Mouse (Mus musculus) MEL (cell line): ENCODE results near the gene Zfp366.

ENCODE experiments used
- CTCF ChIP-seq, 3 experiments: IDR thresholded peaks in 2 of 3; conservative IDR thresholded peaks in 1 of 3; 2 replicates each; pipeline ENCODE4 v1.5.1; 2011 to 2012; ENCODE audit warnings: low read length in 3 of 3, low read depth in 2 of 3, mild to moderate bottlenecking in 2 of 3, improper control_type of control experiment in 1 of 3, inconsistent platforms in 1 of 3, mixed read lengths in 1 of 3, moderate library complexity in 1 of 3; ENCODE audit not compliant: control insufficient read depth in 1 of 3, insufficient read depth in 1 of 3, poor library complexity in 1 of 3, severe bottlenecking in 1 of 3
- GABPA ChIP-seq: IDR thresholded peaks from 2 replicates; pipeline ENCODE4 v1.6.1; 2012; ENCODE audit warnings: low read depth, mild to moderate bottlenecking, inconsistent platforms, low read length, improper control_type of control experiment, moderate library complexity
- GATA1 ChIP-seq: IDR thresholded peaks from 2 replicates; pipeline ENCODE4 v1.6.1; 2011; ENCODE audit warnings: low read depth, low read length, improper control_type of control experiment
- HCFC1 ChIP-seq: IDR thresholded peaks from 2 replicates; pipeline ENCODE4 v1.6.1; 2012; ENCODE audit warnings: low read depth, mild to moderate bottlenecking, inconsistent platforms, low read length, improper control_type of control experiment, moderate library complexity
- JUND ChIP-seq: IDR thresholded peaks from 2 replicates; pipeline ENCODE4 v1.6.1; 2011; ENCODE audit warnings: low read depth, mild to moderate bottlenecking, improper control_type of control experiment, low read length
- MAFK ChIP-seq: IDR thresholded peaks from 2 replicates; pipeline ENCODE4 v1.6.1; 2011; ENCODE audit warnings: low read depth, mild to moderate bottlenecking, low read length, improper control_type of control experiment, borderline replicate concordance
- MAX ChIP-seq: IDR thresholded peaks from 2 replicates; pipeline ENCODE4 v1.6.1; 2011; ENCODE audit warnings: low read length, improper control_type of control experiment
- POLR2A ChIP-seq, 2 experiments: IDR thresholded peaks; 2 replicates each; pipeline ENCODE4 v1.6.1; 2011 to 2012; ENCODE audit warnings: low read length in 2 of 2, mild to moderate bottlenecking in 2 of 2, control low read depth in 1 of 2, improper control_type of control experiment in 1 of 2, low read depth in 1 of 2, moderate library complexity in 1 of 2; ENCODE audit not compliant: control insufficient read depth in 1 of 2, insufficient read depth in 1 of 2, poor library complexity in 1 of 2
- TBP ChIP-seq: IDR thresholded peaks from 2 replicates; pipeline ENCODE4 v1.8.0; 2011; ENCODE audit warnings: low read depth, low read length, improper control_type of control experiment
- ZMIZ1 ChIP-seq: IDR thresholded peaks from 2 replicates; pipeline ENCODE4 v1.6.1; 2012; ENCODE audit warnings: low read depth, mild to moderate bottlenecking, inconsistent platforms, low read length, improper control_type of control experiment, moderate library complexity

GRCm38 (mm10) chr13:99225374-99226240, 41.0 kb downstream of the Zfp366 start:
- no peak for TF ChIP-seq ZMIZ1
- no peak for TF ChIP-seq MAX
- TF ChIP-seq MAFK, result no peak
- no peak for TF ChIP-seq CTCF (IDR thresholded peaks at IDR 0.05 in 2 of 3, conservative IDR thresholded peaks at IDR 0.05 in 1 of 3; ENCODE audit: control insufficient read depth in 1 of 3, insufficient read depth in 1 of 3, low read depth in 2 of 3, low read length in 3 of 3, poor library complexity in 1 of 3, severe bottlenecking in 1 of 3)
- no peak for TF ChIP-seq POLR2A (IDR thresholded peaks at IDR 0.05; ENCODE audit: control insufficient read depth in 1 of 2, insufficient read depth in 1 of 2, low read depth in 1 of 2, low read length in 2 of 2, poor library complexity in 1 of 2)
- TF ChIP-seq HCFC1, result no peak
- no peak for TF ChIP-seq GATA1
- TF ChIP-seq JUND, result no peak
- TF ChIP-seq TBP, result no peak
- TF ChIP-seq GABPA, result no peak
